Mouse (Mus musculus): ENCODE measurements around the gene Gpr160.
"Not testable (repeated sequence)": the region's sequence is repeated elsewhere in the genome, so short reads cannot be mapped to it uniquely, and the experiment has no call there.

Gpr160 gene

GRCm38 (mm10) chr3:30855604-30856458 is at the start of gene Gpr160:
TSS of gene Gpr160 (plus strand) at chr3:30855950.
- peak; percentile 85 for DNase-seq

- DNase-seq: peak; percentile 81
Observed at GRCm38 (mm10) chr3:30812881-30813280, 42.9 kb upstream of the Gpr160 start.

GRCm38 (mm10) chr3:30818630-30819125 is 37.1 kb upstream of the Gpr160 start:
- no peak for DNase-seq

GRCm38 (mm10) chr3:30822163-30822562 is 33.6 kb upstream of the Gpr160 start:
- DNase-seq: no peak

GRCm38 (mm10) chr3:30826069-30826468 is 29.7 kb upstream of the Gpr160 start:
- no peak for DNase-seq

GRCm38 (mm10) chr3:30831848-30832606 is 23.7 kb upstream of the Gpr160 start:
- DNase-seq: peak; percentile 26

- DNase-seq: no peak
Observed at GRCm38 (mm10) chr3:30833254-30833653, 22.5 kb upstream of the Gpr160 start.

- DNase-seq: no peak
Observed at GRCm38 (mm10) chr3:30845755-30846154, 10.0 kb upstream of the Gpr160 start.

- no peak for DNase-seq
Observed at GRCm38 (mm10) chr3:30847413-30847812, 8.3 kb upstream of the Gpr160 start.

GRCm38 (mm10) chr3:30851422-30851821 is 4.3 kb upstream of the Gpr160 start:
- DNase-seq: no peak

GRCm38 (mm10) chr3:30853596-30853995 is 2.2 kb upstream of the Gpr160 start:
- DNase-seq: no peak

- not testable (repeated sequence) for DNase-seq
Observed at GRCm38 (mm10) chr3:30859599-30859998, 3.8 kb downstream of the Gpr160 start.

- peak; percentile 18 for DNase-seq
Observed at GRCm38 (mm10) chr3:30860705-30861104, 5.0 kb downstream of the Gpr160 start.

- DNase-seq: no peak
Observed at GRCm38 (mm10) chr3:30863712-30864435, 8.1 kb downstream of the Gpr160 start.

GRCm38 (mm10) chr3:30864640-30865039 is 8.9 kb downstream of the Gpr160 start:
- peak; percentile 39 for DNase-seq

GRCm38 (mm10) chr3:30868176-30868575 is 12.4 kb downstream of the Gpr160 start:
- no peak for DNase-seq

- no peak for DNase-seq
Observed at GRCm38 (mm10) chr3:30868625-30869024, 12.9 kb downstream of the Gpr160 start.

GRCm38 (mm10) chr3:30869995-30870394 is 14.2 kb downstream of the Gpr160 start:
- no peak for DNase-seq

GRCm38 (mm10) chr3:30876709-30877108 is 21.0 kb downstream of the Gpr160 start:
- no peak for DNase-seq

GRCm38 (mm10) chr3:30887449-30887848 is 31.7 kb downstream of the Gpr160 start:
- DNase-seq: no peak

- DNase-seq: no peak
Observed at GRCm38 (mm10) chr3:30889014-30889413, 33.3 kb downstream of the Gpr160 start.

- no peak for DNase-seq
Observed at GRCm38 (mm10) chr3:30896721-30897120, 41.0 kb downstream of the Gpr160 start.

- DNase-seq: no peak
Observed at GRCm38 (mm10) chr3:30899407-30899806, 43.7 kb downstream of the Gpr160 start.

All from lung, postnatal 36 days (tissue).